Mouse (Mus musculus): ENCODE results near the gene Atp5s. TPM values are rescaled to one million over a fixed set of nuclear protein-coding genes. Genes with fewer than 3 reads are reported as not detected.

Gene Atp5s
- polyA plus RNA-seq, 1 experiment from 2014 or later = 29.4 TPM

MicroRNAs within 50 kb of the gene (microRNA counts, 519-probe panel; counts per million panel counts)
- microRNA mmu-miR-681 = not detected

Small RNAs within 50 kb of the gene (microRNA-seq; reads per million reads assigned to microRNA genes)
- not detected for gene Mir681

Other genes with a start within 250 kb of the Atp5s start
- 22.1 and 31.3 TPM in 2 replicates for gene Vcpkmt, start 141.9 kb upstream of the Atp5s start, polyA plus RNA-seq (2014; fragmentation: Nextera tagmentation; extraction: Ambion mirVana)
- gene Sos2, start 43.1 kb upstream of the Atp5s start, polyA plus RNA-seq (2014; fragmentation: Nextera tagmentation; extraction: Ambion mirVana) = 12.0 and 12.9 TPM in 2 replicates
- gene L2hgdh, start 77 bp upstream of the Atp5s start, polyA plus RNA-seq (2014; fragmentation: Nextera tagmentation; extraction: Ambion mirVana) = 12.6 and 19.5 TPM in 2 replicates
- gene Cdkl1, start 66.3 kb downstream of the Atp5s start, polyA plus RNA-seq (2014; fragmentation: Nextera tagmentation; extraction: Ambion mirVana) = 11.6 and 20.7 TPM in 2 replicates
- 3.3 and 4.8 TPM in 2 replicates for gene Atl1, start 167.7 kb downstream of the Atp5s start, polyA plus RNA-seq (2014; fragmentation: Nextera tagmentation; extraction: Ambion mirVana)
- gene Map4k5, start 168.2 kb downstream of the Atp5s start, polyA plus RNA-seq (2014; fragmentation: Nextera tagmentation; extraction: Ambion mirVana) = 22.3 and 45.1 TPM in 2 replicates

Measured in kidney, embryonic 14.5 days (tissue).